Mouse (Mus musculus) frontal cortex, postnatal 25 days (tissue): ENCODE results near the gene Il20.

ENCODE experiments used
- DNase-seq, 2 experiments: peaks; one replicate each; pipeline ENCODE4 v3.0.0; 2022; ENCODE audit warnings: low spot score in 2 of 2

The Il20 gene

DNA sequence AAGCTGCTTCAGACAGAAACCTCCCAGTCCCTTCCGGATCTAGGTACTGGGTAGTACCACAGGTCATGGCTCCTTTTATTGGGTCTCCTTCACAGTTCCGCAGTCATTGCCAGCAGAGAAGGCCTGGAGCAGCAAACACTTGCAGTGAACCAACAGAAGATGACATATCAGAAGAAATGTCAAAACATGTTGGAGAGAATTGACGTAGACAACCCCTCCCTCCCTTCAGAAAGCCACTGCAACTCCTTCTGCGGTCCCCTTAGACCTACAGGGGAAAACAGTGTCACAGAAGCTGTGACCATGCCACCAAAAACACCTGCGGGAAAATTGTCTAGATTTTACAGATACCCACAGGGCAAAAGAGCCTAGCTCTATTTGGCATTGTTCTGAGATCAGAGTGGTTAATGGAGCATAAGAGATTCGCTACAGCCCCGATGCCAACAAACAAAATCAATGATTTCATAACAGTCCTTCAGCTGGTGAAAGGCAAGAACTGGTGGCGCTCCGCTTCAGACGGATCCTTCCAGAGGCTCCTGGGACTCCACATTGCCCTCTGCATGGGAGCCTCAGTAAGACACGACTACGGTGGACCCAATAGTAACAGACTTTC lies at the start of gene Il20:
Il20 (minus strand) TSS at position 51 of the 610 bp plus-strand sequence.
- DNase-seq, result no peak

DNA sequence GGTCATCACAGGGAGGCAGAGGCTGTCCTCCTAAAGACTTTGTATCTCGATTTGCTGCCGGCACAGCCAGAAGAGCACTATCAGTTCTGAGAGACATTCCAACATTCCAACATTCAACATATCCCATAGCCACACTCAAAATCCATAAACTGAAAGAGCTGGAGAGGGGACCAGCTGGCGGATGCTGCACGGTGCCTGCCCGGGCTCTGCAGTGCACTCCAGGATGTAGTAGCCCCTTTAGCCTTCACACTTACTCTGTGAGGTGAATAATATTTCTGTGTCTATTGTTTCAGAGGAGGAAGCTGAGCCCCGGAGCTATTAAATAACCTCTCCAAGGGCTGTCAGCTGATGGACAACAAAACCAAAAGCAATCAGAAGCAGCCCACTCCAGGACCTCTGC lies 35.7 kb upstream of the Il20 start:
- DNase-seq, result no peak

DNA sequence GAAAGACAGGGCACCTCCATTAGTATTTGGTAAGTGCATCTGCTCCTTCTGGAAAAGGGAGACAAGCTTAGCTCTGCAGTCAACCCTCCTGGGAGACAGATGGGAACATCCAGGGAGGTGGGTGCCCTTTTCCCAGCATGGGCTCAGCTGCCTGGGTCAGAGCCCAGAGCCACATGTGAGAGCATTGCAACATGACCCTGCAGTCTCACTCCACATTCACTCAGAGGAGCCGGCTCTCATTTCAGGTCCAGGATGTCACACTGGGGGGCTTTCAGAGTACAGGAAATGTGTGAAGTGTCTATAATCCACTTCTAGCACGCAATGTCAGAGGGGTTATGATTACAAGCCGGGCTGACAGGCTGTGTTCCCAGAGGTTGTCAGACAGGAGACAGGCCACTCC lies 30.6 kb upstream of the Il20 start:
- no peak for DNase-seq

DNA sequence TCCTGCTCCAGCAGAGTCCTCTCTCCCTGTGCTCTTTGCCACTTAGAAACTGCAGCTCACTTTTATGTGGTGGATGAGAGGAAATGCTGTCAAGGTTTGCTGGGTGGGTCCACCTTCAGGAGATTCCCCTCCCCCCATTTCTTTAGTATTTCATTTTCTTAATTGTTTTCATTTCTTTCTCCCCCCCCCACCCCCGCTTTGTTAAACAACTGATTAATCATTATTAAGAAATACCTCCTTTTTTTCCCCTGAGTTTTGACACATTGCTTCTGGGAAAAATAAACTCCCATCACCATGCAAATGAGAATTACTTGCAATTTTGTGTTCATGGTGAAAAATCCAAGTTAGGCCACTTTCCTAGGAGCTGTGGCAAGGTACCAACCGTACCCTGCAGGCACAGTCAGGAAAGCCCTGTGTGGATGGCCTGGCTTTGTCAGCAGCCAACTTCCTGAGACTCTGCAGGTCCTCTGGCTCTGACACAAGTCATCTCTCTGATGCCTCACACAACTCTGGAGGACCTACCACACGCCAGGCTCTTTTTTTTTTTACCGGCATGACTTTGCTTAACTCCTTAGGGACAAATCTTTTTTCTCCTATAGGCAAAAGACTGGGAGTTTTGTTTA lies 28.9 kb upstream of the Il20 start, which contains the start of gene Il19:
Il19 (minus strand) TSS at position 51 of the 623 bp plus-strand sequence.
- DNase-seq, result no peak

DNA sequence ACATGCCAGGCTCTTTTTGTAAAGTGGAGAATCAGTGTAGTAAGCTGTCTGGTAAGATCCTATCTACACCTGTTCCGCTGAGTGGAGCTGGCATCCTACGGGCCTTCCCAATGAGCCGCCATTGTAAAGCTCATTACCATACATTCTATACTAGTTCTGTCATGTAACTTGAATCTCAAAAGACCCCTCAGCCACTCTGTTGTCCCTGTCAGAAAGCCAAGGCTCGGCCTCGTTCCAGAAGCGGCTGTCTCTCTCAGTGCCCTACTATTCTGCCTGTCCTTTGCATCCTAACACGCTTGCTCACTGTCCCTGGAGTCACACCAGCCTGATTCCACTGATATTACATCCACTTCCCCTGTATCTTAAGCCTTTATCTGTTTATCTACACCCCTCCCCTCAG lies 26.9 kb upstream of the Il20 start:
- no peak for DNase-seq

DNA sequence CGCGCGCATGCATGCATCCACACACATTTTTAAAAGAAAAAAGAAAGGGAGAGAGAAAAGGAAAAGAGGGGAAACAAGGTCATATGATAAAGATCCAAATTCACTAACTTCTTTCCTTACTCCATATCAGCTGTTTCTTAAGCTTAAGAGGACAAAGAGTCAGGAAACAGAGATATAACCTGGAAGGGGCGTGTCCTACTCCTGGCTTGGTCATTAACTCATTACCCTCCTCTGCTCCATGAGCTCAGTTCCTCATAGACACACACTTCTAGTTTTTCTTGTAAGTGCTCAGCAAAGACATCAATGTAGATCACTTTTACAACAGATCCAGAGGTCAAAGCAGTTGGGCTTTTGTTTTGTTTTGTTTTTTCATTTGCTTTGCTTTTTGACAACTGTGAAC lies 25.9 kb upstream of the Il20 start:
- no peak for DNase-seq

DNA sequence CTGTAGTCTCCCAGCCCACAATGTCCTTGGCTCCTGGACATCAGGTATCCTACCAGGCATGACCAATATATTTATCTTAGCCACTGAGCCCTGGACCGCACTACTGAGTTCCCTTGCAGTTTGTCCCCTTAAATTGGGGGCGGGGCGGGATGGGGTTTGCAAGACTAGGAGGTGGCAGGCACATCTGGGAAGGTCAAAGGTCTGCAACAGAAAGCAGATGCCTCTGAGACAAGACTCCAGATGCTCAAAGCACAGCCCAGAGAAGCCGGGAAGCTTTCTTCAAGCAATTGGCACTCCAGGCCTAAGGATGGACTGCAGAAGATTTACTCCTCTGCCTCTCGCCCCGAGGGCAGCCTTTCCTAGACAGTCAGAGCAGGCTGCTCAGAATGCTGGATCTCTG lies 25.1 kb upstream of the Il20 start:
- DNase-seq, result no peak

DNA sequence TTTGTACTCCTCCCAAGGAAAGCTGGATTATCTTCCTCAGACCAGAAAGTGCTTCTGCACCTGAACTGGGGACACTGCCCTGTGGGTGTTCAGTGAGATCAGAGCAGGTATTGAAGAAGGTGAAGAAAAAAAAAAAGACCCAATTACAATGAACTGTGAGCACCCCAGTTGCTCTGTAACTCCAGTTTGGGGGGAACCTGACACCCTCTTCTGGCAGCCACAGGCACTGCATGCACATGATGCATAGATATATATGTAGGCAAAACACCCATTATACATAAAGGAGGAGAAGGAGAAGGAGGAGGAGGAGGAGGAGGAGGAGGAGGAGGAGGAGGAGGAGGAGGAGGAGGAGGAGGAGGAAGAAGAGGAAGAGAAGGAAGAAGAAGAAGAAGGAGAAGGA lies 15.2 kb upstream of the Il20 start:
- no peak for DNase-seq

DNA sequence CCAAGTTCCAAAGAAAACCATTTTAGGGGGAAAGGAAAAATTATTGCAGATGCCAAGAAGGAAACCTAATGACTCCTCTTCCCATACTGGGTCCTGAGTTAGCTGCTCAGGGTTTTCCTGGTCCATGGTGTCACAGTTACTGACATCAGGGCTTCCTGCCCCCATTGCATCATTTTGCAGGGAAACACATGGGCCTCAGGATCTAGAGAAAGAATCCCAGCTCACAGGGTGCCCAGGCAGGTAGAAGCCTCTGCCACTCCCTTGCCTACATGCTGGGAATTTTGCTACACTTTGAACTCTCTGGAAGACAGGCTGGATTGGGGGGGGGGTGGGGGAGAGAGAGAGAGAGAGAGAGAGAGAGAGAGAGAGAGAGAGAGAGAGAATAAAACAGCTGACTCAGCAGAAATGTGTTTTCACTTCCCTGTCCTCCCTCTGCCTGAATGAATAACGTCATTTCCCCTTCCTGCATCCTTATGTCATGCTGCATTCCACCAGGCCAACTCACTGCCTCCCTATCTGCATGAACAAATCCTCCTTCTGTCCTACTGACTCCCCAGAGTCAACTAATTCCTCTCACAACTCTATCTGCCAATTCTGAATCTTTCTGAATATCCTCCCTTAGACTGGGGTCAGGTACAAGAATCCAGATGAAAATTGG lies 7.2 kb upstream of the Il20 start:
- no peak for DNase-seq

DNA sequence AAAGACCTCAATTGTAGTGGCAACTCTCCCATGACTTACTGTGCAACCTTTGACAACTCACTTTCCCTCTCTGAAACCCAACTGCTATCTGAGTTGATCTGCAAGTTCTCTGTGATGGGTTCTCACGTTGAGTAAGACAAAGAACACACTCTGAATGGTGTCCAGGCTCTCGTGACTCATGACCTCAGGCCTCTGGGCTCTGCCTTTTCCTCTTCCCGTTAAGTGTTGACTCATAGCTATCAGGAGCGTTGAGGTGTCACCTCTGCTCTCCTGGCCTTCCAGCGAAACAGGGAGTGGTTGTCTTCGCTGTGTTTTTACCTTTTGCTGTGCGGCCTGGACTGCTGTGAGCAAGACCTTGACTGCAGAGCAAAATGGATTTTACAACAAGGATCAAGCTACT lies 8.7 kb downstream of the Il20 start:
- no peak for DNase-seq

DNA sequence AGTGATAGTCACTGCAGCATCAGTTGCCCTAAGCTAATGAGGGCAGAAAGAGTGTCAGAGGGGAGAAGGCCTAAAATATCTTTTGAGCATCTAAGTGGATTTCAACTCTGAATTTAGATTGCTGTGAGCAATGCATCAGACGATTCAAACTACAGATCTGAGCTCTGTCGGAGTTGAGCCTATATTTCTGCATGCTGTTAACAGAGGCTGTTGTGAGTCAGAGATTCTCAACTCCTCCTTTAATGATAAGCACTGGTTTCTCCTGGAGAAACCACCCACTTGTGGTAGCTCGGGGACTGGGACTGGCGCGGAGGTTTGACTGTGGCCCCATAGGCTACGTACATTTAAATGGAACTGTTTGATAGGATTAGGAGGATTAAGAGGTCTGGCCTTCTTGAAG lies 16.8 kb downstream of the Il20 start:
- no peak for DNase-seq

DNA sequence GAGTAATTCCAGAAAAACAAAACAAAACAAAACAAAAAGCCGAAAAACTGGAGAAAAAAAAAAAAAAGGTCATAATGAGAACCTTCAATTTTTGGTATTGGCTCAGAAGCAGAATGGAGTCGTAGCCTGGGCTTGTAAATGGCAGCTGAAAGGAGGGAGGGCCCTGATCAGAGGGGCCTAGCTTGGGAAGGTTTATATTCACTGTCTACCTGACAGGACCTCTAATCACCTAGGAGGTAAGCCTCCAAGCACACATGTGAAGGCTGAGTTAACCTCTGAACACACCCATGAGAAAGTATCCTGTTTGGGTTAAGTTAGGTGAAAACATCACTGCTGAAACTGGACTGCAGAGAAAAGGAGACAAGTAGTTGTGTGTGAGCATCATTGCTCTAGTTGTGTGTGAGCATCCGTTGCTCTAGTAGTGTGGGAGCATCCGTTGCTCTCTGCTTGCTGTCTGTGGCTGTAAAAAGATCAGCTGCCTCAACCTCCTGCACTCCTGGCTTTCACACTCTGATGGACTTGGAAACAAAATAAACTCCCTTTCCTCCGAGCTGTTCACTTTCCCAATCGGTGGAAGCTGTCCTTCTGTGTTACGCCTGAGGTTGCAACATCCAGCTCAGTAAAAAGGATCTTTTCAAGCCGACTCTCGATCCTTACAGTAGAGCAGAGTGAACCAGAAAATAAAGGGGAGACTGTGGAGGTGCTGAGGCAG lies 17.8 kb downstream of the Il20 start:
- DNase-seq, result no peak

DNA sequence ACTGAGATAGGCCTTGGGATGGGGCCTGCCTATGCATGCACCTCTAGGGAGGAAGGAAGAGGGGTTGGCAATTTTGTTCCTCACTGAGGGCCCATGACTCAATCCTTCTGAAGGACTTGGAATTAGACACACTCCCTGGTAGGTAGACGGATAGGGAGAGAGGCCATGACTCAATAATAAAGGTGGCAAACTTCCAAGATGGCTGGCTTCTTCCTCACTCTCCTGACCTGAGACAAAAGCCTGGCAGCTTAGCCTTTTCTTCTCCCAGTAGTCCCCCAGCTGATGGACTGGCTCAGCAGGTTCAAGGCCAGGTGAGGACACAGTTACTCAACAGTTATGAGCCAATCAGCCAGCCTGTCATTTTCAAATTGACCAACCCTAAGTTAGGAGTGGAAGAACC lies 18.8 kb downstream of the Il20 start:
- DNase-seq, result no peak

DNA sequence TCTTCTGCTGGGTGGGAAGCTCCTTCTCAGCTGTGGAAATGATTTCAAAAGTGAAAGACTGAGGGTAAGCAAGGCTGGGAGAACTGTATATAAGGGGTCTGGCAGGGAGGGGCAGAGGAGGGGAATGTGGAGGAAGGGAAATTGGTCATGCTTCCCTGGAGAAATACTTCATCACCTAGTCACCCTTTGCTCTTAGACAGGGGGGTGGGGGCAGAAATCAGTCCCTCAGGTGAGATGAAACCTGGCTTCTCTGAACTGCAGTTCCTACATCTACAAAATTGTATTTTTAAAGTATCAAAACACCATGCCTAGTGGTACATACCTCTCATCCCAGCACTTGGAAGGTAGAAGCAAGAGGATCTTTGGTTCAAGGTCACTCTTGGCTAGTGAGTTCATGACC lies 23.9 kb downstream of the Il20 start, which contains the start of gene Il24:
Il24 (minus strand) TSS at position 101 of the 400 bp plus-strand sequence.
- no peak for DNase-seq

DNA sequence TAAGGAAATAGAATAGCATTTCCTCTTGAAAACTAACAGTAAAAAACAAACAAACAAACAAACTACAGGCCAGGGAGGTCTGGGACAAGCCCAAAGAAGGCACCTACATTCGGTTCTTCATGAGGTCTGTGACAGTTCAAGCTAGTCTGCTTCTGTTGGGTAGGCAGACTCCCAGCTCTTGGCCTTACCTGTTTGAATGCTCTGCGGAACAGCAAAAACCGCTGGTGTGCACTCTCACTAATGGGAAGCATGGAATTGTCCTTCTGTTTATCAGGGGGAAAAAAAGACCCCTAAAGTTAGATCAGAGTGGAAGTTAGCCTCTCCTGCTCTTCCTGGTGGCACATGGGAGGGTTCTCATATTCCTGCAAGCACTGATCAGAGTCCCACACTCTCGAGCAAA lies 28.1 kb downstream of the Il20 start:
- DNase-seq, result no peak

DNA sequence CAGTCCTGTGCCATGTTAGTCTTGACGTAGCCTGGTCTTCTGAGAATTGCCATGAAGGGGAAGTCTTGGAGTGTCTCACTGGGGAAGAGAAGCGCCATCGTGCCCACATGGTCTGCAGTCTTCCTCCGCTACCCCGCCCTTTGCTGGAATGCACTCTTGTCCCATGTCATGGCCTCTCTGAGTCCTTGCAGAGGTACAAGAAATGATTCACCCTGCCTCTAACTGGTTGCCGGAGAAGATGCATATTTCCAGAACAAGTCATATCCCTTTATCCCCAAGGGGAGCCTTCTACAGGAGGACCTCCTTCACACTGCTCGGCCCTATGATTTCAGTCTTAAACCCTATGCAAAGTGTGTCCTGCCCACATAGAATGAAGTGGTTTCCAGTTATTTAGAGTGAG lies 31.3 kb downstream of the Il20 start:
- DNase-seq, result no peak

DNA sequence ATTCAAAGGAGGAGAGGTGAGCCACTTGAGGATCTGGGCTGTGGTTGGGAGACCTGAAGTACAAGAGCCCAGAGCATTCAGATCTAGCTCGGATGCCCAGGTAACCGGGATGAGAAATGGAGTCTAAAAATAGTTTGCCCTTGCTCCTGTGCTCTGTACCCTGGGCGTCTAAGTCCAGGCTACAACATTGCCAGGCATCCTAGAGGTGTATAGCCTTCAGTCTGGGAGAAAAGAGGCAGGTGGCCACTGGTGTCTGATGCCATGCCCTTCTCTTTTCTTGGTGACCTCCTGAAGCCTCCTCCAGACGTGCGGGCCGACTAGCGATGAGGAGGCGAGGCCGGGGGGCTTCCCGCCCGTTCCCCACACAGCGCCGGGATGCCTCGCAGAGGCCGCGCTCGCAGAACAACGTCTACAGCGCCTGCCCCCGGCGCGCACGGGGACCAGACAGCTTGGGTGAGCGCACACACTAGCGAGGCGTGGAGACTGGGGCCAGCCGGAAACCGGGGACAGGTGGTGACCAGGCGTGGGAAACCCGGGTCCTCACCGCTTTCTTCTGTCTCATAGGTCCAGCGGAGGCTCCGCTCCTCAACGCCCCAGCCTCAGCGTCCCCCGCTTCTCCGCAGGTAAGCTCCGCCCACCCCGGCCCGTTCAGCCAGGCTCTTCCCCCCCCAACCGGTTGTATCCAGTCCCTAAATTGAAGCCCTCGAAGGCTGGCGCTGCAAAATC lies 33.2 kb downstream of the Il20 start:
- DNase-seq, result no peak

DNA sequence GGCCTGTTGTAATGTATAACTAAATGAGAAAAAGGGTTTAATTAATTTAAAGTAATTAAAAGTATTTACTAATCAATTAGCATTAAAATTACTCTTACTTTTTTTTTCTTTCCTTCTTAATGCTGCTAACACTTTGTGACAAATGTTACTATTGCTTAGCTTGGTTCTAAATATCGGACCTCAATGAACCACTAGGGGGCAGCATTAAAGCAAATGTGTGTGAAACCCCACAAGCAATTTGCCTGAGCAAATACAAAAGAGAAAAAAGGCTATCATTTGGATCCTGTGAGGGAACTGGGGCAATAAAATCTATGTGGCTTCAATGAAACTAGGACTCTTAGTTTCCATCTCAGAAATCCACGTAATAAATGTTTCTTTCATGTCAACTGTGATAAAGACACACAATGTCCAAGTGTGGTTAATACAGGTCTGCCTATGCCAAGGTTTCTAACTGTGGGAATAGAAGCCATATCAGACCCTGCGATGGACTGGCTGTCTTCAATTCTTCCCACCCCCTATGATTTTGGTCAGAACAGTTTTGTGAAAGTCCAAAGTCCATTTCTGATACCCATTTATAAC lies 34.2 kb downstream of the Il20 start:
- peak in 1 of 2 experiments; percentile 31 for DNase-seq

DNA sequence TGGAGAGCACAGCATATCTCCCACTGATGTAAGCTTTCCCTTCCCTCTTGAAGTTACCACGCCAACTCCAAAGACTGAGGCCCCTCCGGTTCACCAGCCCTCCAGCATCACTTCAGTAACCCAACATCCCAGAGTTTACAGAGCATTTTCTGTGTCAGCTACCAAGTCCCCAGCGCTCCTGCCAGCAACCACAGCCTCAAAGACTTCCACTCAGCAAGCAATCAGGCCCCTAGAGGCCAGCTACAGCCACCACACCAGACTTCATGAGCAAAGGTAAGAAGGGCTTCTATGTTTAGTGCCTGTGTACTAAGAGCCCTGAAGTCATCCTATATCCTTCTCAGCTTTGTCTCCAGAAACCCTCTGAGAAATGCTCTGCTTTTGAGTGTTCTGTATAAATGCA lies 35.3 kb downstream of the Il20 start:
- no peak for DNase-seq

DNA sequence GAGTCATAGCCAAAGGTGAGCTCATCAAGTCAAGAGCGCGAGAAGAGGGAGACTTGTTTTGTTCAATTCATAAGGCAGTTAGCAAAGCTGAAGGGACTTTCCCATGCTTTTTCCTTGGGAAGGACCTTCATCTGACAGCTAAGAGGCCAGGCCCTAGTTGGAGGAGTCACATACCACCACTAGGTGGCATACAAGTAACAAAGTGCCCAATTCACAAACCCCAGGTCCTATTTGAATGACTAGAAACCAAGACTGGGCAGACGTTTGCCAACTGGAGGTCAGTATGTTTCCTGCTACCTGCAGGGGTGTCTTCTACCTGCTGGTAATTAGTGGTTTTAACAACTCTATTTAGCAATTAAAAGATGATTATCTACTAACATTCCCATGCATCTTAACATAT lies 36.1 kb downstream of the Il20 start:
- peak; percentile 11 to 15 for DNase-seq

DNA sequence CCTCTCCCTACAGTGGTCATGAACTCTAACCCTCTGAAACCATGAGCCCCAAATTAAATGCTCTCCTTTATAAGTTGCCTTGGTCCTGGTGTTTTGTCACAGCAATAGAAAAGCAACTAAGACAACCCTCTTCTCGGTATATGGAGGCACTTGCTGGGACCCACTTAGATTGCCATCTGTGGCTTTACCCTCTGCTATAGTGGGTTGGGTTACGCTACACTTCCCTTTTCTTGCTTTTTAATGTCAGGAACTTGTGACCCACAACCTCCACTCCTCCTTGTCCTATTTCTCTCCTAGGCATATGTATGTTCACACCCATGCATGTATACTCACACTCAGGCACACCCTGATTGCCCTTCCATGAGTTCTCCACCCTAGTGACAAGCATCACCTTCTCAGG lies 38.3 kb downstream of the Il20 start:
- no peak for DNase-seq
